Mouse (Mus musculus) embryonic facial prominence, embryonic 14.5 days (tissue): ENCODE results near the gene D1Pas1. TPM values are rescaled to one million over a fixed set of nuclear protein-coding genes. Genes with fewer than 3 reads are reported as not detected.
A peak's percentile ranks its signal among the peaks of the same experiment; 100 is the strongest.

Source experiments
- ATAC-seq: fragments of 200-750 bp; cut with Nextera tagmentation; 2 replicates; pipeline ENCODE4 v1.8.0; 2017; ENCODE audit warnings: low read depth, moderate number of reproducible peaks, moderate TSS enrichment
- DNase-seq: peaks from one replicate; pipeline ENCODE4 v3.0.0-alpha.2; 2015; ENCODE audit warnings: low spot score
- H3K27ac ChIP-seq: fragments of 300-500 bp; sonication (generic); replicated peaks from 2 replicates; pipeline ENCODE4 v1.5.1; 2014; ENCODE audit warnings: low read depth, mild to moderate bottlenecking, low read length, moderate library complexity
- H3K27me3 ChIP-seq: fragments of 300-500 bp; sonication (generic); replicated peaks from 2 replicates; pipeline ENCODE4 v1.6.1; 2014; ENCODE audit warnings: low read length; ENCODE audit not compliant: control insufficient read depth, insufficient read depth
- H3K36me3 ChIP-seq: fragments of 300-500 bp; sonication (generic); 2 replicates; pipeline ENCODE4 v1.6.1; 2014; ENCODE audit warnings: low read length, mixed read lengths; ENCODE audit not compliant: control insufficient read depth, insufficient read depth
- H3K4me1 ChIP-seq: fragments of 300-500 bp; sonication (generic); 2 replicates; pipeline ENCODE4 v1.6.1; 2014; ENCODE audit warnings: antibody characterized with exemption, low read length; ENCODE audit not compliant: control insufficient read depth, insufficient read depth
- H3K4me2 ChIP-seq: fragments of 300-500 bp; sonication (generic); 2 replicates; pipeline ENCODE4 v1.6.1; 2014; ENCODE audit warnings: low read depth, mild to moderate bottlenecking, low read length, moderate library complexity, mixed read lengths
- H3K4me3 ChIP-seq: fragments of 300-500 bp; sonication (generic); 2 replicates; pipeline ENCODE4 v1.5.1; 2014; ENCODE audit warnings: low read depth, mild to moderate bottlenecking, low read length
- H3K9ac ChIP-seq: fragments of 300-500 bp; sonication (generic); 2 replicates; pipeline ENCODE4 v1.6.1; 2014; ENCODE audit warnings: low read depth, mild to moderate bottlenecking, low read length, moderate library complexity, mixed read lengths
- H3K9me3 ChIP-seq: fragments of 300-500 bp; sonication (generic); 2 replicates; pipeline ENCODE4 v1.6.1; 2016; ENCODE audit warnings: low read length; ENCODE audit not compliant: control insufficient read depth
- WGBS: fragments of 180-500 bp; shearing (Covaris S2); extraction: QIAGEN DNeasy Blood & Tissue Kit; methylation state at CpG from one replicate; pipeline ENCODE4 v1.1.7; 2014; 5-methylcytosine and 5-hydroxymethylcytosine counted together
- polyA plus RNA-seq: library from polyadenylated mRNA; unstranded; fragments of >200 nt; fragmentation: Nextera tagmentation; extraction: Ambion mirVana; gene quantifications from 2 replicates; pipeline ENCODE4 v1.2.1, GENCODE M21; 2014

Gene D1Pas1
- polyA plus RNA-seq, 1 experiment from 2014 or later, result not detected

GRCm38 (mm10) chr1:186930888-186931233 lies 36.4 kb upstream of the D1Pas1 start:
- Histone ChIP-seq H3K4me2 (no peak overlapping the region), H3K9me3 (0 out of 2 replicates have a peak, but pooled peaks cover 3% of the 10 kb centered on the region), H3K27me3 (no peaks in the 10 kb centered on the region), H3K36me3 (no peaks in the 10 kb centered on the region), H3K27ac (no peak overlapping the region), H3K9ac (no peak overlapping the region), H3K4me3 (no peak overlapping the region), H3K4me1 (no peaks in the 10 kb centered on the region)
- DNase-seq (no peak), ATAC-seq (no peak)
- WGBS, result 90% methylated on average over 6 of the region's 6 CpGs

DNA sequence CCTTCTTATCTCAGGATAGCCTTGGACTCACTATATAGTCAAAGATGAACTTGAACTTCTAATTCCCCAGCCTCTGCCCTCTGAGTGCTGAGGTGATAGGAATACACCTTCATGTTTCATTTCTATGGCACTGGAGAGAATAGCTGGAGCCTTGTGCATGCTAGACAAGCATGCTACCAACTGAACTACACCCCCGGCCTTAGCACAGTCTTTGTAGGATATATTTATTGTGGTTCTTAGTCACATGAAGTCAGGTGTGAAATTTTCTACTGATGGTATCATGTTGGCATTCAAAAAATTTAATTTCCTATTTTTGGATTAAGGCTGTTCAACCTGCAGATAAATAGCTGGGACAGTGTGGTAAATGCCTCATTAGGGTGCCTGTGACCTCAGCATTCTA lies 33.0 kb upstream of the D1Pas1 start:
- H3K27ac ChIP-seq, result no peak overlapping the region
- no peak for DNase-seq
- no peak for ATAC-seq
- H3K4me2 ChIP-seq, result no peak overlapping the region
- 0 out of 2 replicates have a peak, but pooled peaks cover 3% of the 10 kb centered on the region for H3K9me3 ChIP-seq
- 93% methylated on average over 1 of the region's 1 CpGs for WGBS
- H3K4me3 ChIP-seq, result no peak overlapping the region
- H3K36me3 ChIP-seq, result no peaks in the 10 kb centered on the region
- no peak overlapping the region for H3K9ac ChIP-seq
- no peaks in the 10 kb centered on the region for H3K4me1 ChIP-seq
- no peaks in the 10 kb centered on the region for H3K27me3 ChIP-seq

DNA sequence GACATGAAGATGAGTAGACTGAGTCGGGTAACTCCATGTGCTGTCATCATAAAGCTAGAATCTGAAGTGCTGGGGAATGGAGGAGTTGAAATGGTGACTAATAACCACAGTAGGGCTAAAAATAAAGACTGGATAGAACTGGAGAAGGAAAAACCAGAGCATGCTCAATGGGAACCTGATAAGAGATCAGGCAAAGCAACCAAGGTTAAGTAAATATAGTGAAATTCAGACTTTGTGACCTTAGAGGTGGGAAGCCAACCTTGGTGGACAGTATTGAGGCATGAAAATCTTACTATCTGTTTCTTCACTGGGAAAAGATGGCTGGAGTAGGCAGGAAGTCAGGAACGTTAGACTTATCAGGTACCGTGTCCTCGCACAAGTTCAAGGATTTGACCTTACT lies 14.8 kb upstream of the D1Pas1 start:
- Histone ChIP-seq H3K4me3 (no peak overlapping the region), H3K36me3 (no peaks in the 10 kb centered on the region), H3K9me3 (no peaks in the 10 kb centered on the region), H3K4me1 (no peaks in the 10 kb centered on the region), H3K9ac (no peak overlapping the region), H3K4me2 (no peak overlapping the region), H3K27me3 (no peaks in the 10 kb centered on the region), H3K27ac (no peak overlapping the region)
- DNase-seq (no peak), ATAC-seq (no peak)
- 72% methylated on average over 4 of the region's 4 CpGs for WGBS

GRCm38 (mm10) chr1:186954591-186954990 lies 12.6 kb upstream of the D1Pas1 start:
- H3K27me3 ChIP-seq, result no peaks in the 10 kb centered on the region
- H3K36me3 ChIP-seq, result no peaks in the 10 kb centered on the region
- DNase-seq, result no peak
- no peak overlapping the region for H3K4me3 ChIP-seq
- no peaks in the 10 kb centered on the region for H3K9me3 ChIP-seq
- H3K27ac ChIP-seq, result no peak overlapping the region
- WGBS, result 93% methylated on average over 4 of the region's 4 CpGs
- no peak overlapping the region for H3K4me2 ChIP-seq
- no peaks in the 10 kb centered on the region for H3K4me1 ChIP-seq
- no peak overlapping the region for H3K9ac ChIP-seq
- no peak for ATAC-seq

GRCm38 (mm10) chr1:186959380-186959779 lies 7.8 kb upstream of the D1Pas1 start:
- no peaks in the 10 kb centered on the region for H3K4me1 ChIP-seq
- no peak overlapping the region for H3K9ac ChIP-seq
- H3K9me3 ChIP-seq, result no peaks in the 10 kb centered on the region
- H3K27ac ChIP-seq, result no peak overlapping the region
- DNase-seq, result peak; percentile 9
- WGBS, result 39% methylated on average over 4 of the region's 4 CpGs
- no peak for ATAC-seq
- H3K36me3 ChIP-seq, result no peaks in the 10 kb centered on the region
- H3K4me3 ChIP-seq, result no peak overlapping the region
- no peaks in the 10 kb centered on the region for H3K27me3 ChIP-seq
- no peak overlapping the region for H3K4me2 ChIP-seq

GRCm38 (mm10) chr1:186964143-186964875 lies 2.9 kb upstream of the D1Pas1 start:
- no peaks in the 10 kb centered on the region for H3K36me3 ChIP-seq
- H3K9me3 ChIP-seq, result peaks cover 25% of the 10 kb centered on the region

GRCm38 (mm10) chr1:186967926-186968325 lies 710 bp downstream of the D1Pas1 start:
- no peak overlapping the region for H3K27ac ChIP-seq

More at GRCm38 (mm10) chr1:186964143-186964875, 2.9 kb upstream of the D1Pas1 start:
- DNase-seq (no peak), ATAC-seq (no peak)
- H3K9ac ChIP-seq, result no peak overlapping the region
- H3K4me2 ChIP-seq, result no peak overlapping the region
- H3K4me3 ChIP-seq, result no peak overlapping the region
- no peaks in the 10 kb centered on the region for H3K4me1 ChIP-seq
- no peaks in the 10 kb centered on the region for H3K27me3 ChIP-seq
- WGBS, result 57% methylated on average over 4 of the region's 4 CpGs
- H3K27ac ChIP-seq, result no peak overlapping the region

GRCm38 (mm10) chr1:186976937-186977540 lies 9.8 kb downstream of the D1Pas1 start:
- no peak overlapping the region for H3K4me2 ChIP-seq
- no peaks in the 10 kb centered on the region for H3K27me3 ChIP-seq
- H3K27ac ChIP-seq, result no peak overlapping the region
- H3K36me3 ChIP-seq, result no peaks in the 10 kb centered on the region
- H3K4me1 ChIP-seq, result no peaks in the 10 kb centered on the region
- DNase-seq (no peak), ATAC-seq (no peak)
- WGBS, result 56% methylated on average over 4 of the region's 4 CpGs
- no peak overlapping the region for H3K4me3 ChIP-seq
- no peak overlapping the region for H3K9ac ChIP-seq
- H3K9me3 ChIP-seq, result no peaks in the 10 kb centered on the region

More at GRCm38 (mm10) chr1:186967926-186968325, 710 bp downstream of the D1Pas1 start:
- Histone ChIP-seq H3K4me2 (no peak overlapping the region), H3K4me3 (no peak overlapping the region), H3K9me3 (peaks cover 29% of the 10 kb centered on the region), H3K36me3 (no peaks in the 10 kb centered on the region), H3K4me1 (no peaks in the 10 kb centered on the region), H3K27me3 (no peaks in the 10 kb centered on the region), H3K9ac (no peak overlapping the region)
- no peak for ATAC-seq
- no peak for DNase-seq
- 91% methylated on average over 34 of the region's 34 CpGs for WGBS

GRCm38 (mm10) chr1:186977801-186978200 lies 10.6 kb downstream of the D1Pas1 start:
- Histone ChIP-seq H3K9me3 (no peaks in the 10 kb centered on the region), H3K9ac (no peak overlapping the region), H3K4me1 (no peaks in the 10 kb centered on the region), H3K4me2 (no peak overlapping the region), H3K36me3 (no peaks in the 10 kb centered on the region), H3K4me3 (no peak overlapping the region), H3K27me3 (no peaks in the 10 kb centered on the region), H3K27ac (no peak overlapping the region)
- ATAC-seq, result no peak
- DNase-seq, result no peak
- 90% methylated on average over 2 of the region's 2 CpGs for WGBS
